Mouse (Mus musculus): ENCODE data around the gene Art4.
A peak's percentile ranks its signal among the peaks of the same experiment; 100 is the strongest.

GRCm38 (mm10) chr6:136809077-136809476 lies 48.5 kb downstream of the Art4 start:
- TF ChIP-seq POLR2A (IDR thresholded peaks at IDR 0.05; ENCODE audit: insufficient read length, low read depth) (no peak), POLR2AphosphoS2 (IDR thresholded peaks at IDR 0.05; ENCODE audit: insufficient read length, low read depth) (no peak), MAX (IDR thresholded peaks at IDR 0.05; ENCODE audit: low read depth) (no peak), CEBPB (IDR thresholded peaks at IDR 0.05; ENCODE audit: insufficient read depth, poor library complexity, severe bottlenecking) (peak; percentile 100)

Measured in myocyte (in vitro differentiated cells).